ENCODE assay signal across 12 mouse cellular contexts in the genomic region with DNA sequence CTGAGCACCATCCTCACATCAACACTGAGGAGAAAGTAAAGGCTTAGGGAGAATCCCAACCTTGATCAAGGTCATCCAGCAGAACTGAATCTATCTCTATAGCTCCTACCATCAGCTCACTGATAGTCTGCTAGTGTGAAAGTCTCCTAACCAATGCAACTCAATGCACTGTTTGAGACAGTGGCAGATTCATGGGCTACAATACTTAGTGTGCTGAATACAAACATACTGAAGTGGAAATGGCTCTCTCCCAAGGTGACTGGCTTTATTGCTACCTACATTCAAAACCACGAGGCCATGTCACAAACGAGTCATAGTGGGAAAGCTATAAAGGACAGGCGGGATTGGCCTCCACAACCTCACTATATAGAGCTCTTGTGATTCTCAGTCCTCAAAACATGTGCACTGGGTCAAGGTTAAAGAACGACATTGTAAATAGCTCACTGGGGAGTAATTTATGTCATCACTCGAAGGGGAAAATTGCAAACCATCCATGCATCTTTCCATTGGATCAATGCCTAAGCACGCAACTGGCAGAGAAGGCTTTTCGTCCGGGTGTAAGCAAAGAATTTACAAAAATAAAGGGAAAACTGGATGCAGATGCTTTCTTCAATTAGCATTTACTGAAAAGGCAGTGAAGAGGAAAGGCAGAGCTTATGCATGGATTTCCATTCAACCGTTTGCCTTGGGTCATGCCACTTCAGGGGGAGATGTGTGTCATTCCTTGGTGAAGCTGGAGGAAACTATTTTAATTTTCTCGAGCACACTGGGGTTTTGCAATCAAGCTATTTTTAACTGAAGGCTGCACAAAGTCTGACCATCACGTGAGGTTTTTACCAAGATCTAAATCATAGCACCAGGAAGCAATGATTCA.
A peak's percentile ranks its signal among the peaks of the same experiment; 100 is the strongest.
DNase-seq lines count a peak whose midpoint lies in the region; ATAC-seq and TF ChIP-seq lines count a peak whose summit lies in the region.
"Had no signal": no experiment of that assay in that cellular context is flagged by ENCODE, and none has a peak within 500 bp of the region (broad histone marks: within the 10 kb centered on the region; RNA-seq: fewer than 3 reads in every experiment).

No protein-coding gene starts in this region.

- no peak overlapping the region for H3K4me3 ChIP-seq in forebrain, embryonic 11.5 days (ENCODE audit: low read depth, low read length)
- H3K4me3 ChIP-seq in forebrain, embryonic 10.5 days, result no peak overlapping the region
- no peak overlapping the region for H3K4me3 ChIP-seq in lung, embryonic 16.5 days (ENCODE audit: low read length)
- H3K4me3 ChIP-seq in forebrain, embryonic 12.5 days (replicated peaks), result no peak overlapping the region
- H3K4me3 ChIP-seq in myocyte, result no peak overlapping the region
- H3K4me3 ChIP-seq: limb, embryonic 15.5 days had no signal

- H3K4me1 ChIP-seq in forebrain, embryonic 11.5 days (replicated peaks; ENCODE audit: control insufficient read depth, insufficient read depth, low read length), result peaks cover 9% of the 10 kb centered on the region; the same call in 1 of the 2 replicates
- peaks cover 26% of the 10 kb centered on the region for H3K4me1 ChIP-seq in forebrain, embryonic 10.5 days
- peaks cover 35% of the 10 kb centered on the region for H3K4me1 ChIP-seq in lung, embryonic 16.5 days (replicated peaks; ENCODE audit: control insufficient read depth, insufficient read depth, low read length)
- H3K4me1 ChIP-seq in forebrain, embryonic 12.5 days, result peaks cover 41% of the 10 kb centered on the region

- ATAC-seq in forebrain, embryonic 11.5 days (replicated peaks; ENCODE audit: low FRiP score), result no peak
- peak; percentile 16 for ATAC-seq in lung, embryonic 16.5 days (ENCODE audit: low read depth)
- ATAC-seq in forebrain, embryonic 12.5 days (ENCODE audit: low FRiP score), result peak; percentile 58
- ATAC-seq: intestine, postnatal 0 days had no signal

- no peak overlapping the region for H3ac ChIP-seq in myocyte (ENCODE audit: control insufficient read depth, insufficient read length)

- no peak overlapping the region for H3K9ac ChIP-seq in forebrain, embryonic 11.5 days (ENCODE audit: low read length)
- H3K9ac ChIP-seq in lung, embryonic 16.5 days (ENCODE audit: low read length), result no peak overlapping the region
- no peak overlapping the region for H3K9ac ChIP-seq in forebrain, embryonic 12.5 days
- H3K9ac ChIP-seq: limb, embryonic 15.5 days had no signal

- H3K27ac ChIP-seq in forebrain, embryonic 11.5 days (ENCODE audit: low read depth, low read length), result no peak overlapping the region
- H3K27ac ChIP-seq in forebrain, embryonic 10.5 days, result no peak overlapping the region
- H3K27ac ChIP-seq in lung, embryonic 16.5 days (ENCODE audit: low read length), result peak overlapping the region; percentile 83
- peak overlapping the region; percentile 33; the same call in 1 of the 2 replicates for H3K27ac ChIP-seq in forebrain, embryonic 12.5 days
- H3K27ac ChIP-seq: limb, embryonic 15.5 days had no signal

- TF ChIP-seq POLR2A in myocyte (IDR thresholded peaks at IDR 0.05; ENCODE audit: insufficient read length, low read depth), result no peak

- no peaks in the 10 kb centered on the region for H3K27me3 ChIP-seq in forebrain, embryonic 11.5 days (ENCODE audit: control insufficient read depth, insufficient read depth, low read length)
- no peaks in the 10 kb centered on the region for H3K27me3 ChIP-seq in forebrain, embryonic 10.5 days (ENCODE audit: poor library complexity, severe bottlenecking)
- H3K27me3 ChIP-seq in lung, embryonic 16.5 days (ENCODE audit: control insufficient read depth, insufficient read depth, low read depth, low read length), result no peaks in the 10 kb centered on the region
- H3K27me3 ChIP-seq in forebrain, embryonic 12.5 days, result no peaks in the 10 kb centered on the region
- H3K27me3 ChIP-seq in myocyte (ENCODE audit: control insufficient read depth, insufficient read depth, insufficient read length), result no peaks in the 10 kb centered on the region
- H3K27me3 ChIP-seq: limb, embryonic 15.5 days had no signal

- DNase-seq in forebrain, embryonic 11.5 days (ENCODE audit: low spot score), result peak; percentile 35
- no peak for DNase-seq in forebrain, embryonic 10.5 days (ENCODE audit: extremely low spot score, low spot score)
- DNase-seq in lung, postnatal 4 days, result no peak
- DNase-seq in cerebellum, adult 9-10 months, result no peak
- no peak for DNase-seq in spleen, adult 18-20 months
- DNase-seq: gastrocnemius, postnatal 25 days; thymus, postnatal 36 days had no signal

- no peaks in the 10 kb centered on the region for H3K79me2 ChIP-seq in myocyte (ENCODE audit: control insufficient read depth, insufficient read depth)

- H3K4me2 ChIP-seq in forebrain, embryonic 11.5 days (ENCODE audit: low read depth, low read length, severe bottlenecking), result no peak overlapping the region
- no peak overlapping the region for H3K4me2 ChIP-seq in lung, embryonic 16.5 days (ENCODE audit: low read depth, low read length)
- H3K4me2 ChIP-seq in forebrain, embryonic 12.5 days, result no peak overlapping the region
- H3K4me2 ChIP-seq in myocyte (ENCODE audit: low read depth), result peak overlapping the region; percentile 13
- H3K4me2 ChIP-seq: limb, embryonic 15.5 days had no signal

- no peaks in the 10 kb centered on the region for H3K36me3 ChIP-seq in forebrain, embryonic 11.5 days (ENCODE audit: control insufficient read depth, insufficient read depth, low read length)
- H3K36me3 ChIP-seq in forebrain, embryonic 10.5 days (replicated peaks), result peaks cover 52% of the 10 kb centered on the region
- H3K36me3 ChIP-seq in lung, embryonic 16.5 days (ENCODE audit: control insufficient read depth, insufficient read depth, low read length), result no peaks in the 10 kb centered on the region
- peaks cover 29% of the 10 kb centered on the region for H3K36me3 ChIP-seq in forebrain, embryonic 12.5 days (replicated peaks)
- no peaks in the 10 kb centered on the region for H3K36me3 ChIP-seq in myocyte (ENCODE audit: control insufficient read depth, insufficient read depth)
- H3K36me3 ChIP-seq: limb, embryonic 15.5 days had no signal

- WGBS in forebrain, embryonic 11.5 days, result 63% methylated on average over 11 of the region's 11 CpGs
- 80% methylated on average over 11 of the region's 11 CpGs for WGBS in forebrain, embryonic 10.5 days
- WGBS in lung, embryonic 16.5 days, result 43% methylated on average over 11 of the region's 11 CpGs
- 42% methylated on average over 11 of the region's 11 CpGs for WGBS in forebrain, embryonic 12.5 days

- H3K9me3 ChIP-seq in forebrain, embryonic 11.5 days (ENCODE audit: control insufficient read depth, low read length), result no peaks in the 10 kb centered on the region
- no peaks in the 10 kb centered on the region for H3K9me3 ChIP-seq in forebrain, embryonic 10.5 days
- no peaks in the 10 kb centered on the region for H3K9me3 ChIP-seq in lung, embryonic 16.5 days (ENCODE audit: control insufficient read depth, low read length)
- no peaks in the 10 kb centered on the region for H3K9me3 ChIP-seq in forebrain, embryonic 12.5 days
- H3K9me3 ChIP-seq: limb, embryonic 15.5 days had no signal

TF ChIP-seq in myocyte, 11 proteins besides CTCF, POLR2A, EP300 and RAD21:
- TF ChIP-seq E2F4 (IDR thresholded peaks at IDR 0.05; ENCODE audit: insufficient read depth) (no peak), USF1 (IDR thresholded peaks at IDR 0.05; ENCODE audit: low read depth) (peak; percentile 57), TCF3 (IDR thresholded peaks at IDR 0.05; ENCODE audit: insufficient read length, low read depth) (no peak), CEBPB (IDR thresholded peaks at IDR 0.05; ENCODE audit: insufficient read depth, poor library complexity, severe bottlenecking) (peak; percentile 59; the same call in 1 of the 2 replicates)

Comparison
In these comparisons a context has a peak if more than half of its experiments do, and no peak if none do; other contexts are left out.
1. H3K27ac ChIP-seq: peak in lung, embryonic 16.5 days (single experiment) and forebrain, embryonic 12.5 days (single experiment); none in forebrain, embryonic 11.5 days (single experiment) and forebrain, embryonic 10.5 days (single experiment).